Mouse (Mus musculus): ENCODE data around the gene Poc1a. TPM values are rescaled to one million over a fixed set of nuclear protein-coding genes. Genes with fewer than 3 reads are reported as not detected.

Poc1a gene
- total RNA-seq, 2 experiments from 2014 or later, result 11.3 to 11.6 TPM

GRCm38 (mm10) chr9:106263381-106263924, 17.4 kb upstream of the Poc1a start:
- DNase-seq (ENCODE audit: low spot score in 2 of 2), result no peak

- no peak for DNase-seq (ENCODE audit: low spot score in 2 of 2)
Measured at GRCm38 (mm10) chr9:106265358-106266075, 15.3 kb upstream of the Poc1a start.

- DNase-seq (ENCODE audit: low spot score in 2 of 2), result no peak
Measured at GRCm38 (mm10) chr9:106266936-106267657, 13.8 kb upstream of the Poc1a start.

GRCm38 (mm10) chr9:106268421-106268820, 12.4 kb upstream of the Poc1a start:
- DNase-seq (ENCODE audit: low spot score in 2 of 2), result no peak

- no peak for DNase-seq (ENCODE audit: low spot score in 2 of 2)
Measured at GRCm38 (mm10) chr9:106269076-106269788, 11.6 kb upstream of the Poc1a start.

- DNase-seq (ENCODE audit: low spot score in 2 of 2), result no peak
Measured at GRCm38 (mm10) chr9:106269879-106270278, 11.0 kb upstream of the Poc1a start.

- DNase-seq (ENCODE audit: low spot score in 2 of 2), result no peak
Measured at GRCm38 (mm10) chr9:106270656-106271055, 10.2 kb upstream of the Poc1a start.

GRCm38 (mm10) chr9:106272288-106272687, 8.6 kb upstream of the Poc1a start:
- no peak for DNase-seq (ENCODE audit: low spot score in 2 of 2)

- no peak for DNase-seq (ENCODE audit: low spot score in 2 of 2)
Measured at GRCm38 (mm10) chr9:106273276-106273675, 7.6 kb upstream of the Poc1a start.

GRCm38 (mm10) chr9:106273791-106274190, 7.1 kb upstream of the Poc1a start:
- DNase-seq (ENCODE audit: low spot score in 2 of 2), result no peak

- DNase-seq (ENCODE audit: low spot score in 2 of 2), result no peak
Measured at GRCm38 (mm10) chr9:106274652-106275180, 6.1 kb upstream of the Poc1a start.

- no peak for DNase-seq (ENCODE audit: low spot score in 2 of 2)
Measured at GRCm38 (mm10) chr9:106275806-106276205, 5.1 kb upstream of the Poc1a start.

- peak in 1 of 2 experiments; percentile 32 for DNase-seq (ENCODE audit: low spot score in 2 of 2)
Measured at GRCm38 (mm10) chr9:106280386-106280785, 475 bp upstream of the Poc1a start.

GRCm38 (mm10) chr9:106282024-106282423, 1.2 kb downstream of the Poc1a start:
- DNase-seq (ENCODE audit: low spot score in 2 of 2), result no peak

- DNase-seq (ENCODE audit: low spot score in 2 of 2), result no peak
Measured at GRCm38 (mm10) chr9:106287165-106287564, 6.3 kb downstream of the Poc1a start.

GRCm38 (mm10) chr9:106288864-106289263, 8.0 kb downstream of the Poc1a start:
- peak in 1 of 2 experiments; percentile 48 for DNase-seq (ENCODE audit: low spot score in 2 of 2)

- DNase-seq (ENCODE audit: low spot score in 2 of 2), result no peak
Measured at GRCm38 (mm10) chr9:106289841-106290240, 9.0 kb downstream of the Poc1a start.

- DNase-seq (ENCODE audit: low spot score in 2 of 2), result no peak
Measured at GRCm38 (mm10) chr9:106290636-106291122, 9.8 kb downstream of the Poc1a start.

- no peak for DNase-seq (ENCODE audit: low spot score in 2 of 2)
Measured at GRCm38 (mm10) chr9:106293569-106294156, 12.8 kb downstream of the Poc1a start.

GRCm38 (mm10) chr9:106296637-106297174, 15.8 kb downstream of the Poc1a start:
- DNase-seq (ENCODE audit: low spot score in 2 of 2), result no peak

All from adrenal gland, postnatal 4 days (tissue).